Mouse (Mus musculus): ENCODE results near the gene Gins1.
"Not testable (repeated sequence)": the region's sequence is repeated elsewhere in the genome, so short reads cannot be mapped to it uniquely, and the experiment has no call there.

DNA sequence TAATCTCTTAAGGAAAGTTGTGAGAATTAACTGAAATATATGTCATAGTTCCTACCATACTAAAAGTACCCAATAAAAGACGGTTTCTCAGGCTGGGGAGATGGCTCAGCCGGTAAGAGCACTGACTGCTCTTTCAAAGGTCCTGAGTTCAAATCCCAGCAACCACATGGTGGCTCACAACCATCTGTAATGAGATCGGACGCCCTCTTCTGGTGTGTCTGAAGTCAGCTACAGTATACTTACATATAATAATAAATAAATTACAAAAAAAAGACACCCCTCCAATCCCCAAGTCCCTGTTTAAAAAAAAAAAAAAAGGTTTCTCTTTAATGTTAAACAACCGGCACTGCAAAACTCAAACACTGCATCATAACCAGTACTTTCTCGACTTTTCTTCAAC, 3.7 kb downstream of the Gins1 start:
- not testable (repeated sequence) for TF ChIP-seq MAX (IDR thresholded peaks at IDR 0.05); CTCF (IDR thresholded peaks at IDR 0.05; ENCODE audit: control insufficient read depth, insufficient read depth, insufficient read length); USF1 (IDR thresholded peaks at IDR 0.05; ENCODE audit: low read depth); MYOG (IDR thresholded peaks at IDR 0.05; ENCODE audit: control insufficient read depth, extremely low read depth, insufficient read length)
